Mouse (Mus musculus) spleen, adult 12 weeks (tissue): ENCODE measurements around the gene Ddx11.
"Not testable (repeated sequence)": the region's sequence is repeated elsewhere in the genome, so short reads cannot be mapped to it uniquely, and the experiment has no call there.

Source experiments
- DNase-seq: peaks from one replicate; pipeline ENCODE4 v3.0.0; 2022; ENCODE audit warnings: low spot score

The Ddx11 gene

DNA sequence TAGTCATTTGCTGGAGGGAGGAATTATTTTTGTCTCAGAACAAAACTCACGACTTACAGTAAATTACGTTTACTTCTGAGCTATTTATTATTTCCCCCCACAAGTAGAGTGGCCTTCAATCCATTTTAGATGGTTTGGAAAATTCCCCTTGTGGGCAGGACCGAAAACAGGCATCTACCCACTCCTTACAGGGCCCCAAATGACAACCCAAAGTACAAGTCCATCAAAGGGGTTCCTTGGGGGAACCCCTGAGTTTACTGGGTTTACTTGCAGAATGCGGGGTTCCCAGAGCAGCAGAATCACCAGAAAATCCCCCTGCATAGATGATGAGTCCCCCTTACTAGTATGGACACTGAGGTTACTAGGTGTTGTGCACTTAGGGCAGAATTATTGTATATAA is 11.2 kb upstream of the Ddx11 start:
- no peak for DNase-seq

DNA sequence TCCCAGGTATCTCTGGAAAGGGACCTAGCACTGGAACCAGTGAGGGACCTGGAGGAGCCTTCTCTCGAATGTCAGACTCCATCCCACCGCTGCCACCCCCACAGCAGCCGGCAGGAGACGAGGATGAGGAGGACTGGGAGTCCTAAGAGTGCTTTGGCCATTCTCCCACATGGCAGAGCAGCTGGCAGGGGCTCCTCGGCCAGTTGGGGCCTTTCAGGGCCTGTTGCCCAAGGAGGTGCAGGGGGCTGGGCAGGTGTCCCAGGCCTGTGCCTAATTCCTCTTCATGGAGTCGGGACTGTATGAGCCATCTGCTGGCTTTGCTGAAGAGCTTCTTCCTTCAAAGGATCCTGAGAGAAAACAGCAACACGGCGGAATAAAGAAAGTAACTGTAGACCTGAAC is 4.3 kb upstream of the Ddx11 start:
- DNase-seq = no peak

DNA sequence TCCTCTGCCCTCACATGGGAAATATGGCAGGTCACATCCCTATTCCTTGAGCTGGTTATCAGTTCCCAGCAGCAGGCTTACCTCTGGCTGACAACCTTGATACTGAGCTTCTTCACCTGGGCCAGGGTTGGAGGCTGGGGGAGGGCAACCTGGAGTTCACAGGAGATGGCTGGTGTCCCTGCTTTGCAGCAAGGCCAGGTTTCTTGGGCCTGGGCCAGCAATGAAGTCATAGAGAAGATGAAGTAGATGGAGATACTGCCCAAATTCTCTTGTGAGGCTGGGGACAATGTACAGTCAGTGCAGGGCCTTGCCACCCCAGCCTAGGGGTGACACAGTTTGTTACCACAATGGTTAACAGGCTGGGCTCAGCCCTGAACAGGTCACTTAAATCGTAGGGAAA is 2.6 kb upstream of the Ddx11 start:
- no peak for DNase-seq

DNA sequence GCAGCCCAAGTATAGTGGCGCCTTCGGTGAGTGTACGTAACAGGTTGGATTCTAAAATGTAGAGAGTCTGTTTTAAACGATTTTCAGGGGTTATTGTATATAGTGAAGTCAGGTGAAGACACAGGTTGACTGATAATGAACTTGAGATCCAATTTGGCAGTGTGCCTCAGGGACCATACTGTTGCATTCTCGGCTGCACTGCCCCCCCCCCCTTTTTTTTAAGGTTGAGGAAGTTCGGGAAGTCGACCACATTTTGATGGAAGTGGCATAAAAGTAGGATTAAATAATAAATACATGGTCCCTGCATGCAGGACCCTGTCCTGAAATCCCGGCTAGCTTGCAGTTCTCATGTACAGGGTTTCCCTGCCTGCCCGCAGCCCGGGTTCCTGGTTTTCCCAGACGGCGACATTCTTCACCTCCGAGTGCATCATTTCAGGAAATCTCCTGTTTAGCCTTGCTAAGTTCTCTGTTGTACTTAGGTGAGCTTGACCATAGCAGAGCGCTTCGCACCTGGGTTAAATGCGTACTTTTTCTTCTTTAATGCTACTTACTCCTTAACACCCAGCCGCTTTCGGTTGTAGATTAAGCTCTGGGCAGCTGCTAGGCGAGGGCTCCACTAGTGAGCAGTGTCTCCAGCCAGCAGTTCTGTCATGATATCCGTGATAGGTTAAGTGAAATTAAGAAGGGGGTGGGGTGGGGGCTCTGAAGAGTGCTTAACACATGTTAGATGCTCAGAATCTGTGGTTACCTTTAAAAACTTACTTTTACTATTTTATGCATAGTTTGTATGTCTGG is 693 bp downstream of the Ddx11 start:
- DNase-seq = no peak

DNA sequence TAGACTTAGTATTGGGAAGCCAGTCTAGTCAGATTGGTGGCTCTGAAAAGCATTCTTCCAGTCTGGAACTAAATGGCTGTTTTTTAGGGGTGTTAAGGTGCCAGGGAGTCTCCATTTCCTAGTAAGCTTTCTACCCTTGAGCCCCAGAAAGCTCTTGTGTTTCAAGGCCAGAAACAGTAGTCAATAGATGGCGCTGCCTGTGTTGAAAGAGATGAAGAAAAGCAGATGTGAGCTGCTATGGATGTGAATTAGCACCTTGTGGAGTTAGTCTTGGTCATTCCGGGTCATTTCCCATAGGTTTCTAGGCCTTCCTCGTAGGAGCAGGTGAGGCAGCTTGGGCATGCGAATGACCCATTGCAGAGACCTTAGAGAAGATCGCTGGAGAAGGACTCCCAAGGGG is 1.9 kb downstream of the Ddx11 start:
- no peak for DNase-seq

DNA sequence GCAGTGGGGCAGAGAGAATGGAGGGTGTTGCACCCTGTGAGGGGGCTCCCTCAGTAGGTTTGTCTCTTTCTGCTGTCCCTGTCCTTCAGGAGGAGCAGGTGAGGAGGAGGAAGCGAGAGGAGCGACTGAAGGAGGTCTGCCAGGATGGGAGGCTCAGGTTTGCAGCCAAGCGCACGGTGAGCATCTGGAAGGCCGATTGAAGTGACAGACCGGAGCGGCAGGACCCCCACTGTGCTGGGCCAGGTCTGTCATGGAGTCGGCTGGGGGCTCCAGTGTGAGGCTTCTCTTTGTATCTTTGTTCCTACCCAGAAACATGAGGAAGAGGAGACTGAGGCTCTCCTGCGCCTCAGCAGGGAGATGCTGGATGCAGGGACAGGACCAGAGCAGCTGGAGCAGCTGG is 7.1 kb downstream of the Ddx11 start:
- no peak for DNase-seq

DNA sequence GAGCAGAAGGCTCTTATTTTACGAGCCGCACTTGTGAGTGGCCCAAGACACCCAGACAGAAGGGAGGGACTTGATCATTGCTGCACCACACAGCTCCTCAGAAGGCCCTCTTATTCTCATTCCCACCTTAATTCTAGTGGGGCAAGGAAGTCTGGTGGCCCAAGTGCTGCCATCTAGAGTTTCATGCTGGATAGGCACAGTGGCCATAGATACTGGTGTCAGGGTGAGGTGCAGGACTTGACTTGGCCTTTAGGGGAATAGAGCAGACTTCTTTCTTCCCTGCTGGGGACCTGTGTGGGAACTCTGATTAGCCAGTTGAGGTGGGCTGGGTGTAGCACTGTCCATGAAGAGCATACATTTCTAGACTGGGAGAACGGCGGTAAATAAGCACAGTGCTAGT is 7.9 kb downstream of the Ddx11 start:
- no peak for DNase-seq

DNA sequence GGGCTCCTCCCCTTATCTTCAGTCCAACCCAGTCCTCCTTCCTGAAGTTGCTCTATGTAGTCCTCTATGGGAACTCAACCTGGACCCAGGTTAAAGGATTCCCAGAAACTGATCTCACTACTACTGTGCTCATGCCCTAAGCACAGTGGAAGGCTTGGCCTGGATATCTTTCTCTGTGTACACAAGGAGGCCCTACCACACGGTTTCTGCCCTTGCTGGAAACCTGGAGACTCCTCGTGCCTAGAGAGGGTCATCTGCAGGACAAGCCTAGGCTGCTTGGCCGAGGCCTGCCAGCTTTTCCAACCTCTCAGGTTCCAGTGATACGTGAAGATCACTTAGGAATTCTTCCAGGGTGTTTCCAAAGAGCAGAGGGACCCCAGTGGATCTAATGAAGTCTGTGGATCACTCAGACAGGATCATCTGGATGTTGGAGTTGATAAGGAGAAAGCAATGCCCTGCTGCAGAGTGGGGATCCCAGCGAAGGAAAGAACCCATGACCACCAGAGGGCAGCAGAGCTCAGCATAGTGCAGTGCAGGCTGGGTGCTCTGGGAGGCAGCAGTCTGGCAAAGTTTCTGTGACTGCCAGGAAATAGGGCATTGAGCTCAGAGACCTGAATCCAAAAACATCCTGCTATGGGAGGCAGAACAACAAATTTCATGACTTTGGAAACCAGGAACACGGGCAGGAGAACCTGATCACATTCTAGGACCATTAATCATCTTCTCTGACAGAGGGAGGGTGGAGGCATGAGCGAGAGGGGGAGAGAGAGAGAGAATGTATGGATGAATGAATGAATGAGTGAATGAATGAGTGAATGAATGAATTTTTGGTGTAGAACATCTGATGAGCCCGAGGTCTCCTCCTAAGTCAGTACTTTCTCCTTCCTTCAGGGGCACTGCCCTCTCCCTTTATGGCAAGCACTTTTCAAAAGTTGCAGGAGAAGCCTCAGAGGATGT is 29.7 kb downstream of the Ddx11 start:
- DNase-seq = not testable (repeated sequence)

DNA sequence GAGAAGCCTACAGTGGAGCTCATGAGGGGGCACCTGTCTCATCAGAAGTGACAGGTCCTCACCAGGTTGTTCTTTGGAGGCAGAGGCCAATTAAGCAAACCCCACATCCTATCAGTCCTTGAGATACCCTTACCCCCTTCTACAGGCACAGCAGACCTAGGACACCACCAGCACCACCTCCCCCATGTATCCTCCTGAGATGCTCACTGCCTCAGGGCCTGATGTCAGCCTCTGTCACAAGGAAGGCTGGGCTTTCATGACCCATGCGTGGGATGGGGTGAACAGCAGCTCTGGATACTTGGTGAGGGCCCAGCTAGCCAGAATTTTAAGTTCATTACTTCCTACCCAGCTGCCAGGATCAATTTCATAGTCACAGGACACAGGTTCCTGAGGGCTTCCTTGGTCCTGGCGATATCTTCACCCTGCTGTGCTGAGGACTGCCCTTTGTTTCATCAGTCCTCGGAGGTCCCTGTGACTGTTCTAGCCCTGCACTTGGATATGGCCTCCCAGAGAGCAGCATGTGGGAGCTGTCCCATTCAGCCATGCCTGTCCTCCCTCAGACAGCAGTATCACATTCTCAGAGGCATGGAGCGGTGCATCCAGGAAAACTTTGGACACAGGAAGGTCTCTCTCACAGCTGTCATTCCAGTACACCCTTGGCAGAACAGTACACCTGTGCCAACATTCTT is 30.6 kb downstream of the Ddx11 start:
- not testable (repeated sequence) for DNase-seq

DNA sequence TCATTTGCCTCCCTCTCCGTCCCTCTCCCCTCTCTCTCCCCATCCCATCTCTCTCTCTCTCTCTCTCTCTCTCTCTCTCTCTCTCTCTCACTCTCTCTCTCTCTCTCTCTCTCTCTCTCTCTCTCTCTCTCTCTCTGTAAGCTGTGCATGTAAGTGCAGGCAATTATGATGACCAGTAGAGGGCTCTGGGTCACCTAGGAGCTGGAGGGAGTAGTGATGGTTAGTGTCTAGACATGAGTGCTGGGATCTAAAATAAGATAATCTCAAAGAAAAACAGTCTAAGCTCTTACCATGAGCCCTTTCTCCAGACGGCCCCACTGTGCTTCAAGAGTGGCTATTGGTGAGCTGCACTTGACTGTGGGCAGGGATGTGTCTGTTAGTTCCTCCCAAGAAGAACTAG is 31.6 kb downstream of the Ddx11 start:
- no peak for DNase-seq

DNA sequence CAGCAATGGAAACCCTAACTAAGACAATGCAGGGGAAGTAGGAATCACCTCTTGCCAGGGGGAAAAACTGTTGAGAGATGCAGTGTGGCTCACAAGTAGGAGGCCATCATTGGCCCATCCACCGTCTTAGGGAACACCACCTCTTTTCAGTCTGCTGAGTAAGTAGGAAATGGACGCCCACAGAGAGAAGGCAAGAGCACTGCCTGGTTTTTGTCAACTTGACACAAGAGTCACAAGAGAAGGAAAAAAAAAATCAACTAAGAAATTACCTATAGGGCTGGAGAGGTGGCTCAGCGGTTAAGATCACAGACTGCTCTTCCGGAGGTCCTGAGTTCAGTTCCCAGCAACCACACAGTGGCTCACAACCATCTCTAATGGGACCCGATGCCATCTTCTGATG is 35.0 kb downstream of the Ddx11 start:
- no peak for DNase-seq

DNA sequence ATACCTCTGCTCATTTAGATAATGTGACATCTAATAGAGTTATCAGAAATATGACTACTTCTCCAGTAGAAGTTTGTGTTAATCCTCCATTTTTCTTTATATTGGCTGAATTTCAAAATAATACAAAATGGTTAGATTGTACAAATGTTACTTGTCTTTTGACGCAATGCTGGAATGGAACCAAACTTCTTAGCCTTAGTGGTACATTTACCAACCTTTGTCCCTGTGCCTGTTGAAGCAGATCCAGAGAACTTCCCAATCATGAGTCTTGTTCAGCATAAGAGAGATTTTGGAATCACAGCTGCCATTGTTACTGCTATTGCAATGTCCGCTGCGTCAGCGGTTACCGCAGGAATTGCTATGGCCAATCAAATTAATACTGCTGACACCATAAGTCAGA is 43.8 kb downstream of the Ddx11 start:
- not testable (repeated sequence) for DNase-seq

DNA sequence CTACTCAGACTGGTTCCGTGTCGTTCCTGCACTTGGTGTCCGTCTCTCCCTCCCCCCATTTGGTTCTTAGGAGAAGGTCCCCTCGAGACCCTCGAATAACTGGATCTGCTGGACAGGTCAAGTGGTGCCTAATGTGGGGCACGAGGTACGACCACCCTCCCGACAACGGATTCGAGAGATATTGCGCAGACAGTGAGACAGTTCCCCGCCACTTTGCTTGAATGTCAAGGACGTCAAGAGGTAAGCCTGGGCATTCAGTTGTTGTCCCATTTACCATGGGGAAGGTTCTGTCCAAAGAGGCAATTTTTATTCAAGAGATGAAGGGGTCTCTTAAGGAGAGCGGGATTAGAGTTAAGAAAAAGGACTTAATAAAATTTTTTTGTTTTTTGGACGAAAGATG is 47.7 kb downstream of the Ddx11 start:
- not testable (repeated sequence) for DNase-seq

DNA sequence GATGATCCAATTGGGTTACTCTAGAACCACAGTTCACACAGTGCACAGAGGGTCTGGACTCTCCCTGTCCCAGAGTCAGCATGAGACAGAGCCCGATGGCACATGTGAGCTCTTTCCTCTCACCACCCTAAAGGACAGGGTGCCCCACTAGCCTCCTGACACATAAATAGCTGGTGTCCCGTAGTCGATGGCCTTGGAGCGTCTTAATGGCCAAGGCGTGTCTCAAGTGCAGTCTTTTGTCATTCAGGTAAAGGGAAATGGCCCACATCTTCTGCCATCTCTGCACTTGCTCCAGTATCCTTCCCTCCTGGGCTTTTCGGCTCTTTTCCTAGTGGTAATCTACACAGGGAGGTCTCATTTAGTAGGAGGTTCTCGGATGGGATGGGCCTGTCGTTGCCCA is 67.3 kb downstream of the Ddx11 start:
- DNase-seq = no peak

DNA sequence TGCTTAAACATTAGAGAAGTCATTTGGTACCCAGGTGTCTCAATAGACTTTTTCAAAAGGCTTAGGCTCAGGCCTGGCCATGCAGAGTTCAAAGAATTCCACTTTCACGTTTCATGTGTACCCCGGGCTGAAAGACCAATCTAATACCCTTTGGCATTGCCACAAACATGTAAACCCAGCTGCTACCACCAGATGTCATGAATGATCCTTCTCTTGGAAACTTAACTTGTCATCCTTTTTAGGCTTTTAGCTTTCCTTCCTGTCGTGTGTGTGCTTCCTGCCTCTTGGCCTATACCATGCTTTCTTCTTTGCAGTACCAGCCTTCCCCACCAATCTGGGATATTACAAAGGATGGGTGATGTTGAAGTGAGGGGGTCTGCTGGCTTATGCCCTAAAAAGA is 73.7 kb downstream of the Ddx11 start:
- DNase-seq = no peak
